Mouse (Mus musculus) bone marrow macrophage, adult 2 months (primary cell): ENCODE results near the gene Megf6.

ENCODE experiments used
- CTCF ChIP-seq: IDR thresholded peaks from 2 replicates; pipeline ENCODE4 v1.5.1; 2012; ENCODE audit warnings: low read depth, mild to moderate bottlenecking, low read length, moderate library complexity
- POLR2A ChIP-seq: IDR thresholded peaks from 2 replicates; pipeline ENCODE4 v1.6.1; 2012; ENCODE audit warnings: mild to moderate bottlenecking, low read depth, low read length, borderline replicate concordance

DNA sequence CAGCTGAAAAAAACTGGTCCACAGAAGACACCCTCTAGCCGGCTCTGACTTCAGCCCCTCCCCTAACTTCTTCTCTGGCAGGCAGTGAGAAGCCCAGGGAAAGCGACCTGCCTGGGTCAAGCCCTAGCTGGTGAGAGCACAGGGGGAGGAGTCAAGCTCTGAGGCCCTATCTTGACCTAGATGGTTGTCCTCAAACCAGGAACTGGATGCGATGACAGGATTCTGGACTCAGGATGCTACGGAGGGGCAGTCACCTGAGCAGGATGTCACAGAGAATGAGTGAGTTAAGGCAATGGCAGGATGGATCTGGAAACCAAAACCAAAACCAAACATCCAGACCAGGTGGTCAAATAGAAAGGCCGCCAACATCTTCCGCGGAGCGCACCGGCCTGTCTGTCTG lies 127.2 kb downstream of the Megf6 start:
- TF ChIP-seq POLR2A (no peak), CTCF (no peak)
